Mouse (Mus musculus) yolk sac, embryonic 10.5 days (tissue): ENCODE measurements at regions not wholly inside any gene's neighbourhood (a gene's known extent, or its start where the extent isn't known, plus 50 kb on each side); places are given as distances from the start of the nearest gene placed in this dataset.
"Not testable (repeated sequence)": the region's sequence is repeated elsewhere in the genome, so short reads cannot be mapped to it uniquely, and the experiment has no call there.

Experiments used
- DNase-seq: peaks from one replicate; pipeline ENCODE4 v3.0.0-alpha.2; 2017; ENCODE audit warnings: low spot score

DNA sequence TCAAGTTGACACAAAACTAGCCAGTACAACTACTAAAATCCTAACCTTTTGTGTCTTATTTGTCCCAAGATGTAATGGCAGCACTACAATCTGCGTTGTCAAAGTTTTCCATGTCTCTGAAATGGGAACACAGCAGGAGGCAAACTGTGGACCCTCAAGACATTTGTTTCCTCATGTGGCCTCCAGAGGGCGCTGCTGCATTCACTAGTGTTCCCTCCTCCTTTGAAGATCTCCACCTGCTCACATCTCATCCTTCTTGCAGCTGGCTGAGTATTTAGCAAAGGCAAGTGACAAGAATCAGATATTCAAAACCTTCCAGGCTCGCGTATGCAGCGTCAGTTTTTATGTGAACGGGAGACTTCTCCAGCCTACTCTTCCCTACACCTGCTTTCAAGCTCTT is 663.3 kb downstream of the Dad1 start:
- DNase-seq, result not testable (repeated sequence)

- not testable (repeated sequence) for DNase-seq
Observed at GRCm38 (mm10) chr14:53582528-53582927, 671.4 kb downstream of the Dad1 start.

DNA sequence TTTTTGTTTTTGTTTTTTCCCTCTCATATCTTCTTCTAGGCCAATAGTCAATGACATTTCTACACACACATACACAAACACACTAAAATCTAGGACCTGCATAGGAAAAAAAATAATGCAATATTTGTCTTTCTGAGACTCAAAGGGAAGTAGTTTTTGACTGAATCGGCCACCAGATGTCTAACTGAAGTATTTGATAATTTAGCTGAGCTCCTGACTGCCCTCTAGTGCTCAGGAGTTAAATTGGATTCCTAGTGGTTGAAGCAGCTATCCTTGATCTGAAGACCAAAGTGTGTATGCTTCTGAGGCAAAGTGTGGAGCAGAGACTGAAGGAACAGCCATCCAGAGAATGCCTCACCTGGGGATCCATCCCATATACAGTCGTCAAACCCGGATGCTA is 672.2 kb downstream of the Dad1 start:
- not testable (repeated sequence) for DNase-seq

GRCm38 (mm10) chr14:53576927-53577326 is 677.0 kb downstream of the Dad1 start:
- not testable (repeated sequence) for DNase-seq

- not testable (repeated sequence) for DNase-seq
Observed at GRCm38 (mm10) chr14:53572701-53573100, 681.2 kb downstream of the Dad1 start.

GRCm38 (mm10) chr14:53562606-53563005 is 691.3 kb downstream of the Dad1 start:
- DNase-seq, result no peak

GRCm38 (mm10) chr14:53560146-53560545 is 693.8 kb downstream of the Dad1 start:
- DNase-seq, result not testable (repeated sequence)

DNA sequence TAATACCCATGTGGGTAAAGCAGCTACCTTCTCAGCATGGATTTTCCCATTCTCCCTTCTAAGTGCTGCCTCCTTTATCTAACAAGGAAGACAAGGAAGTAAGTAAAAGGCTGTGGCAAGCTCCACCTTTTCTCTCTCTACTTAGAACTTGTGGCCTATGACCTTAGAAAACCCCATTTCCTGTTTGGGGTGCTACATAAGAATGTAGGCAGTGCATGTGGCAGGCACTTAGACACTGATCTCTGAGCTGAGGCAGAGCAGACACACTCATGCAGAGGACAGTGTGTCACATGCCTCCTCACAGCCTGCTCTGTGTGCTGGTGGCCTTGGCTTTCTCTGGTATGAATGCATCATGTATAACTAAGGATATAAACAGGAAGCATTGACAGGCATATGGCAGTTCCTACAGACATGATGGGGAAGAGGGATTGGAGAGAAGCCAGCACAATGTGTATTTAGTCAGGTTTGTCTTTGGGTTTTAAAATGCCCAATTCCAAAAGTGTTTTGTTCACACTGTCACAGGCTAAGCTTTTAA is 694.5 kb downstream of the Dad1 start:
- not testable (repeated sequence) for DNase-seq

- no peak for DNase-seq
Observed at GRCm38 (mm10) chr14:53553771-53554170, 700.1 kb downstream of the Dad1 start.

GRCm38 (mm10) chr14:53547365-53547764 is 706.5 kb downstream of the Dad1 start:
- not testable (repeated sequence) for DNase-seq

- no peak for DNase-seq
Observed at GRCm38 (mm10) chr14:53545351-53545750, 708.6 kb downstream of the Dad1 start.

DNA sequence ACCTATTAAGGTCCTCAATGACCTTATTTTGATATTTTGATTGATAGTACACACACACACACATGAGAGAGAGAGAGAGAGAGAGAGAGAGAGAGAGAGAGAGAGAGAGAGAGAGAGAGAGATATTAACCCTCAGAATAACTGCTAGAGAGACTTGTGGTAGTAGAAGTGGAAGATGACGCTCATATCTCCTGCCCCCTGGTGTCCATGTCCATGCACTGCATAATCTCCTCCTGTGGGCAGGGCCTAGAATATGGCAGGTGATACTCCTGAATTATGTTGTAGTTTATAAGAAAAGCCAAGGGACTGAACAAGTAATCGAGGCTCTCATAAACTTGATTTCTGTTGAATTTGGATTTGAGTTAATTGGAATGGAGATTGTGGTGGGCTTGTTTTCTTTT is 712.3 kb downstream of the Dad1 start:
- DNase-seq, result peak; percentile 3

- not testable (repeated sequence) for DNase-seq
Observed at GRCm38 (mm10) chr14:53537895-53538294, 716.0 kb downstream of the Dad1 start.

- not testable (repeated sequence) for DNase-seq
Observed at GRCm38 (mm10) chr14:53523430-53523829, 730.5 kb downstream of the Dad1 start.

- not testable (repeated sequence) for DNase-seq
Observed at GRCm38 (mm10) chr14:53518954-53519353, 735.0 kb downstream of the Dad1 start.

GRCm38 (mm10) chr14:53516623-53517238 is 737.2 kb downstream of the Dad1 start:
- DNase-seq, result not testable (repeated sequence)

DNA sequence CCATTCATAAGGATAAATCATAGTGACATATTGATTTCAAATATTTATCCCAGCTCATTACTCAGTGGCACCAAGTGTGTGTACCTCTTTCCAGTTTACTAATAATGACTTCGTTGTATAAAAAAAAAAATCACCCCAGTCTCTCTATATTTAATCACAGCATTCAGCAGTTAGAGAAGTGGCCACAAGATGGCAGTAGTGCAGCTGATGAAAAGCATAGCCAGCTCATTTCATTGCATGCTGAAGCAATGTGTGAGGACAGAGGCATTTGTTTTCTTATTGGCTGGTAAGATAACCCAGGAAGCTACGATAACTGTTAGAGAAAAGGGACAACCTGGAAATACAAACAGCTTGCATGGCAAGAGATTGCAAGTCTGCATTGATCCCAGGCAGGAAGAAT is 748.5 kb downstream of the Dad1 start:
- DNase-seq, result not testable (repeated sequence)

GRCm38 (mm10) chr14:53488383-53488782 is 765.5 kb downstream of the Dad1 start:
- DNase-seq, result not testable (repeated sequence)

DNA sequence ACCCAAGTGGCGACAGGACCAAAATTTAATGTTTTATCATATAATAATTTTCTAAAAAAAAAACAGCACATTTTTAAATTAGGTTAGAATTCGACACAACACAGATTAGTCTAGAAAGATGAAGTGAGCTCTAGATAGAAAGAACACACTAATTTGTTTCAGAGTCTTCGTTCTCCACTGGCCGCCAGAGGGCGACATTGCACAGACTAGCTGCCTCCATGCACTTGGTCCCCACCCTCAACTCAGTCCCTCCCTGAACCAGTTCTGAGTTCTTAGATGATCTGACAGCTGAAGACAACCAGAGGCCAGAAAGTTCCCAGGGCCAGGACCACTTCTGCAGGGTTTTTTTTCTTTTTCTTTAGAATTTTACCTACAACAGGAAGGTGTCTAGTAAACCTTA is 766.3 kb downstream of the Dad1 start:
- DNase-seq, result not testable (repeated sequence)

DNA sequence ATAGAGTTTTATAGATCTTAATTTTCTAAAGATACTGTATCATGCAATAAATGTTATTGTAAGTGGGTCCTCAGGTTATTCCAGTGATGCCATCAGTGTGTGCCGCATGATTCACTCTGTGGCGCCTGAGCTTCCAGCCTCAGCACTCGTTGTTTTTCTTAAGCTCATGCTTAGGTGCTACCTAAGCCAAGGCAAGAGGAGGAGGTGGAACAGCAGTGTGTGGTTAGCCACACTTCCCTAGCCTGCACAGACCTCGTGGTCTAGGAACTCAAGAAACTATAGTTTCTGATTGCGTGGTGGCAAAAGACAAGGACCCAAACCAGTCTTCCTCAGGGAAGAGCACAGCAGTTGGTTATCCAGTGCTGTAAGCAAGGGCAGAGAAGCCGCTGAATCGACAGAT is 779.7 kb downstream of the Dad1 start:
- DNase-seq, result not testable (repeated sequence)

DNA sequence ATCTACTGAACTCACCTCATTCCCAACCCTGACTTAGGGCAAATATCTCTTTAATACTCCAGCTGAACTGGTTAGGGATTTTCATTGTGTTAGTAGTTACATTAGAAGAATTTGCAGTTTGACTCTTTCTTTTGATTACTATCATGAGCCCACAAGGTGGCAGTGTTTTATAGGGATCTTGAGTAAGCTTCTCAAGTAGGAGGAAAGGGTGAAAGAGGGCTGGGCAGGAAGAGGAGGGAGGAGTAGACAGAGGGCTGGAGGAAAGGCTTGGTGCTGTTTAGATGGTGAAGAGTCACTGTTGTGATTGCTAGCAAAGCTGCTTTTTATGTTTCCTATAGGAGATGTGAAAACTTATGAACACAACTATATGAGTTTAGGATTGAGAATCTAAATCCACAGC is 793.1 kb downstream of the Dad1 start:
- DNase-seq, result not testable (repeated sequence)

DNA sequence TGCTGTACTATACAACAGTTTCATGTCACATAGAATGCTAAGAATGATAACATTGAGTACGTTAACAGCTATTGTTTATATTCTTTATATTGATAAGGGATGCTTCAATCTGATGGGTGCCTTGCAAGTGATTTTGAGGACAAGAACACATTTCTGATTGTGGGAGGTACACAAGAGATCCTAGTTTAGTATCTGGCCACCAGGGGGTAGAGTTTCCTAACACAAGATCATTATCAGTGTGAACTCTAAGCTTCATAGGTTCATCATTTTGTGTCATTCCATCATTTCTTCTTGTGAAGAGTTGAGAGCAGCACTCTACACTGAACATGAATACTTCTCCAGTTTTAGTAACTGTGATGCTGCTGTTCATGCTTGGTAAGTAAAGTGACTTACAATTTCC is 799.9 kb downstream of the Dad1 start:
- no peak for DNase-seq

DNA sequence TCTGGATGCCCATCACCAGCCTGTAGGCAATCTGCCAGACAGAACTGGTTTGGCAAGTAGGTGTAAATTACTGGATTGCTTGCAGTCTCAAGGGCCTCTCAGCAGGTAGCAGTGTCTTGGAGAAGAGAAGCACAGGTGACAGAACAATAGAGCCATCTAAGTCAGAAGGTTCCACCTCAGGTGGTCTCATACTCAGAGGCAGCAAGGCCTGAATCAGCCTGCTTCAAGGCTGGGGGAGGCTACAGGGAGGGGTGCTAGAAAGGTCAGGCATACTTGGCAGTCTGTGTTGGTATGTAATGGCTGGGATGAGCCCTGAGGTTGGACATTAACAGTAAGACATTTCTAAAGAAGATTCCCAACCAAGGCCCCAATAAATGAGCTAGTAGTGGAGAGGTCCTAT is 814.3 kb downstream of the Dad1 start:
- not testable (repeated sequence) for DNase-seq

DNA sequence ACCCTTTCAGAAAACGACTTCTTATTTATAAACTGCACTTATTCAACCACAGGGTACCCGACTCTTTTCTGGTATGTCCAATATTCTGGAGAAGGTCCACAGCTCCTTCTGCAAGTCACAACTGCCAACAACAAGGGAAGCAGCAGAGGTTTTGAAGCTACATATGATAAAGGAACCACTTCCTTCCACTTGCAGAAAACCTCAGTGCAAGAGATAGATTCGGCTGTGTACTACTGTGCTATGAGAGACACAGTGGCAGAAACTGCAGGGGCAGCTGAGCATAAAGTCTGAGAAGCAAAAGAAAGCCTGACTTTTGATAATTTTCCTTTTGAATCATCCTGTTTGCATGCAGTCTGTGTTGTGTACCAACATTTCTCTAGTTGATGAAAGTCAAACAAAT is 823.8 kb downstream of the Dad1 start:
- DNase-seq, result not testable (repeated sequence)
